Mouse (Mus musculus): Measurements from ENCODE around the gene Crb2.

GRCm38 (mm10) chr2:37839922-37840321 lies 63.9 kb downstream of the Crb2 start:
- TF ChIP-seq CTCF (IDR thresholded peaks at IDR 0.05; ENCODE audit: extremely low read depth, insufficient read depth, low read length): no peak
- no peak for TF ChIP-seq POLR2A (IDR thresholded peaks at IDR 0.05; ENCODE audit: extremely low read depth, insufficient read depth, low read length)

Data from cortical plate, adult 2 months (tissue).